Mouse (Mus musculus): ENCODE results near the gene Thrb. TPM values are rescaled to one million over a fixed set of nuclear protein-coding genes. Genes with fewer than 3 reads are reported as not detected.

The Thrb gene
- total and polyA plus RNA-seq, 3 experiments = not detected

DNA sequence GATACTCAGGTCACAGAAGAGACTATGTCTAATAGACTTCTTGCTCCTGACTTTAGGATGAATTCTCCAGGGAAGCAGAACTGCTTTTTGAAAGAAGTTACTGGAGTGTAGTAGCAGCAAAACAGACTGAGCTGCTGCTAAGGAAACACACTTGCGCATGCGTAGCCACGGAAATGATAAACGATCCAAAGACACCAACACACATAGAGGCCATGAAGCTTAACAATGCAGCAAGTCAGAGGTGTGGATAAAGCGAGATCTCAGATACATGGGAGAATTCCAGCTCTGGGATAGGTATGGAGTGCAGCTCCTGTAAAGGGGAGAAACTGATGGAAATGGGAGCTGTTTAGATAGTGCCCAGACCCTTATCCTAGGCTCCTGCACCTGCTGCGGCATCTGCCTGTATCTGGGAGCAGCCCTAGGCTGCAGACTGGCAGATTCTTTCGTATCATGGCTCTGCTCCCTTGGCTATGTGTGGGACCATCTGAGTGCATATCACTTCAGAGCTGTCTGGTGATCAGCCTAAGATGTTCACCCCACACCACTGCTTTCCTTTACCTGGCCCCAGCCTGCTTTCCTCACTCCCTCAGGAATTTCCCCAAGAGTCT lies 53.3 kb downstream of the Thrb start:
- TF ChIP-seq RCOR1 (IDR thresholded peaks at IDR 0.05; ENCODE audit: low read depth, low read length) = no peak
- no peak for TF ChIP-seq HCFC1 (IDR thresholded peaks at IDR 0.05; ENCODE audit: low read depth, low read length)
- TF ChIP-seq MAFK (IDR thresholded peaks at IDR 0.05; ENCODE audit: borderline replicate concordance, low read depth, low read length) = no peak
- TF ChIP-seq MYC (IDR thresholded peaks at IDR 0.05; ENCODE audit: low read depth, low read length) = no peak
- no peak for TF ChIP-seq ZC3H11A (IDR thresholded peaks at IDR 0.05; ENCODE audit: low read depth, low read length)

DNA sequence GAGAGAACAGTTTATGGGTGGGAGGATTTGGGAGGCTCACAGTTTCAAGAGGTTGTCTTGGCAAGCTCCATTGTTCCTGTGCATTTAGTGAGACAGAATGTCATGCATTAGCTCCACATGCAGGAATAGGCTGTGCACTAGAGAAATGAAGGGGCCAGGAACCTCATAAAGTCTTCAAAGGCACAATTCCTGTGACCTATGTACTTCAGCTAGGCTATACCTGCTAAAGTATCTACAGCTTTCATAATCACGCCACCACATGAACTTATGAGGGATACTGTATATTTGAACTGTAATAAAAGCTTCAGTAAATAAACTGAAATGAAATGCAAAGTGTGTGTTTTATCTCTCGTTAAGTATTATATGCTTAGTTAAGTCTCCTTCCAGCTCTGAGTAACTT lies 59.4 kb downstream of the Thrb start:
- Histone ChIP-seq H3K4me1 (ENCODE audit: control insufficient read depth in 1 of 2, insufficient read depth in 2 of 2, low read length in 2 of 2) (no peaks in the 10 kb centered on the region), H3K27me3 (ENCODE audit: control insufficient read depth in 1 of 2, insufficient read depth in 2 of 2, low read length in 2 of 2) (no peaks in the 10 kb centered on the region), H3K27ac (ENCODE audit: control insufficient read depth, low read depth, low read length) (no peak overlapping the region), H3K4me3 (ENCODE audit: control insufficient read depth in 1 of 2, insufficient read depth in 1 of 2, low read depth in 2 of 2, low read length in 2 of 2) (no peak overlapping the region), H3K9ac (ENCODE audit: control insufficient read depth, low read depth, low read length, poor library complexity, severe bottlenecking) (no peak overlapping the region), H3K36me3 (ENCODE audit: control insufficient read depth in 1 of 2, insufficient read depth in 2 of 2, low read length in 2 of 2) (no peaks in the 10 kb centered on the region), H3K9me3 (replicated peaks; ENCODE audit: insufficient read depth, low read length) (no peaks in the 10 kb centered on the region), H3K79me2 (ENCODE audit: control insufficient read depth, insufficient read depth, low read length, poor library complexity) (no peaks in the 10 kb centered on the region)
- no peak for DNase-seq (ENCODE audit: low read depth, low spot score)
- no peak for TF ChIP-seq EP300 (IDR thresholded peaks at IDR 0.05; ENCODE audit: low read depth in 1 of 2, low read length in 2 of 2)

More for the DNA sequence above, 53.3 kb downstream of the Thrb start:
- H3K27ac ChIP-seq (ENCODE audit: control insufficient read depth, low read depth, low read length) = no peak overlapping the region
- no peaks in the 10 kb centered on the region for H3K27me3 ChIP-seq (ENCODE audit: control insufficient read depth in 1 of 2, insufficient read depth in 2 of 2, low read length in 2 of 2)
- no peak overlapping the region for H3K4me3 ChIP-seq (ENCODE audit: control insufficient read depth in 1 of 2, insufficient read depth in 1 of 2, low read depth in 2 of 2, low read length in 2 of 2)
- H3K4me1 ChIP-seq (ENCODE audit: control insufficient read depth in 1 of 2, insufficient read depth in 2 of 2, low read length in 2 of 2) = no peaks in the 10 kb centered on the region
- no peak for DNase-seq (ENCODE audit: low read depth, low spot score)
- H3K36me3 ChIP-seq (ENCODE audit: control insufficient read depth in 1 of 2, insufficient read depth in 2 of 2, low read length in 2 of 2) = no peaks in the 10 kb centered on the region
- H3K9ac ChIP-seq (ENCODE audit: control insufficient read depth, low read depth, low read length, poor library complexity, severe bottlenecking) = no peak overlapping the region
- H3K9me3 ChIP-seq (replicated peaks; ENCODE audit: insufficient read depth, low read length) = no peaks in the 10 kb centered on the region
- H3K79me2 ChIP-seq (ENCODE audit: control insufficient read depth, insufficient read depth, low read length, poor library complexity) = no peaks in the 10 kb centered on the region

DNA sequence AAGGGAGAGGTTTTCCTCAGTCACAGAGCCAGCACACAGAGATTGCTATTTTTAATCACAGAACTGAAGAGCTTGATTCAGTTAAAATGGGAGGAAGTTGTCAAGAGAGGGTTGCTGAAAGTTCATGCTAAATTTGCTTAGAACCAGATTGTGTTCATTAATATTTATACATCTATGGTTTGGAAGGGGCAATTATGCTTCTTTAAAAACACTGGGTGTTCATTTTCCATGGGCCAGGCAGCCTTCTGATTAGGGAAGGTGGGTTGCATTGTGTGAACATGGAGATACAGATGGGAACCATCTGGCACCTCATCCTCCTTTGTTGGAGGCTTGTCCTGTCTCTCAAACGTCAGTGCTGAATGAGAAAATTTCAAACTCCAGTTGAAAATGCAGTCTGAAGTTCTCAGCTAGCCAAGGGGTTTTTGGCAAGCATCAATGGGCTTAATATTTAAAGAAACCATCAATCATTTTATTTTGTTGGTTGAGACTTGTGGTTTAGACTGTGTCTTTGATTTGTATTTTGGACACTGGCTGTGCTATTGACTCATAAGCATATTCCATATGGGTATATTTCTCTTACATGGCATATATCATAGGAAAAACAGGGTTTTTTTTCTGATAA lies 62.9 kb downstream of the Thrb start:
- no peak overlapping the region for H3K27ac ChIP-seq (ENCODE audit: control insufficient read depth, low read depth, low read length)
- H3K9ac ChIP-seq (ENCODE audit: control insufficient read depth, low read depth, low read length, poor library complexity, severe bottlenecking) = no peak overlapping the region
- no peak overlapping the region for H3K4me3 ChIP-seq (ENCODE audit: control insufficient read depth in 1 of 2, insufficient read depth in 1 of 2, low read depth in 2 of 2, low read length in 2 of 2)
- no peak for DNase-seq (ENCODE audit: low read depth, low spot score)
- TF ChIP-seq KAT2A (conservative IDR thresholded peaks at IDR 0.05; ENCODE audit: low read depth, low read length) (no peak), MEF2A (IDR thresholded peaks at IDR 0.05; ENCODE audit: extremely low read depth, insufficient replicate concordance, low read depth, low read length, poor library complexity, severe bottlenecking) (no peak), SMC3 (IDR thresholded peaks at IDR 0.05; ENCODE audit: low read depth, low read length) (no peak), NRF1 (IDR thresholded peaks at IDR 0.05; ENCODE audit: insufficient read depth, low read depth, low read length, poor library complexity, severe bottlenecking) (no peak), CTCF (IDR thresholded peaks at IDR 0.05 in 2 of 3, conservative IDR thresholded peaks at IDR 0.05 in 1 of 3; ENCODE audit: control insufficient read depth in 1 of 3, insufficient read depth in 1 of 3, low read depth in 2 of 3, low read length in 3 of 3, poor library complexity in 1 of 3, severe bottlenecking in 1 of 3) (no peak), ELF1 (IDR thresholded peaks at IDR 0.05; ENCODE audit: low read depth, low read length) (no peak), TBP (IDR thresholded peaks at IDR 0.05; ENCODE audit: low read depth, low read length) (no peak), NELFE (IDR thresholded peaks at IDR 0.05; ENCODE audit: low read depth, low read length) (no peak), POLR2AphosphoS2 (IDR thresholded peaks at IDR 0.05; ENCODE audit: low read length) (no peak), CHD1 (IDR thresholded peaks at IDR 0.05; ENCODE audit: low read depth, low read length) (no peak), RCOR1 (IDR thresholded peaks at IDR 0.05; ENCODE audit: low read depth, low read length) (no peak), EP300 (IDR thresholded peaks at IDR 0.05; ENCODE audit: low read depth in 1 of 2, low read length in 2 of 2) (no peak), MXI1 (IDR thresholded peaks at IDR 0.05; ENCODE audit: low read depth, low read length) (no peak), SIN3A (IDR thresholded peaks at IDR 0.05; ENCODE audit: low read length) (no peak)
- no peaks in the 10 kb centered on the region for H3K36me3 ChIP-seq (ENCODE audit: control insufficient read depth in 1 of 2, insufficient read depth in 2 of 2, low read length in 2 of 2)
- no peaks in the 10 kb centered on the region for H3K9me3 ChIP-seq (replicated peaks; ENCODE audit: insufficient read depth, low read length)
- no peaks in the 10 kb centered on the region for H3K27me3 ChIP-seq (ENCODE audit: control insufficient read depth in 1 of 2, insufficient read depth in 2 of 2, low read length in 2 of 2)
- H3K4me1 ChIP-seq (ENCODE audit: control insufficient read depth in 1 of 2, insufficient read depth in 2 of 2, low read length in 2 of 2) = no peaks in the 10 kb centered on the region
- H3K79me2 ChIP-seq (ENCODE audit: control insufficient read depth, insufficient read depth, low read length, poor library complexity) = no peaks in the 10 kb centered on the region
